Mouse (Mus musculus) MEL (cell line): ENCODE data around the gene Cbarp. TPM values are rescaled to one million over a fixed set of nuclear protein-coding genes. Genes with fewer than 3 reads are reported as not detected.

Experiments
- DNase-seq: peaks from one replicate; pipeline ENCODE4 v3.0.0; 2011; ENCODE audit warnings: low read depth, low spot score
- H3K27ac ChIP-seq: 2 replicates; pipeline ENCODE4 v1.5.1; 2012; ENCODE audit warnings: low read depth, mild to moderate bottlenecking, control low read depth, low read length, moderate library complexity; ENCODE audit not compliant: control insufficient read depth
- H3K27me3 ChIP-seq, 2 experiments: fragments of 150-350 bp in 1 of 2; sonication (generic) in 1 of 2; 2 replicates each; pipeline ENCODE4 v1.6.1; 2012; ENCODE audit warnings: low read length in 2 of 2, mild to moderate bottlenecking in 2 of 2, improper control_type of control experiment in 1 of 2, moderate library complexity in 1 of 2; ENCODE audit not compliant: insufficient read depth in 2 of 2, control insufficient read depth in 1 of 2
- H3K36me3 ChIP-seq, 2 experiments: 2 replicates each; pipeline ENCODE4 v1.6.1; 2012 to 2014; ENCODE audit warnings: low read length in 2 of 2, improper control_type of control experiment in 1 of 2, inconsistent platforms in 1 of 2, mild to moderate bottlenecking in 1 of 2; ENCODE audit not compliant: insufficient read depth in 2 of 2, control insufficient read depth in 1 of 2
- H3K4me1 ChIP-seq, 2 experiments: fragments of 150-350 bp in 1 of 2; sonication (generic) in 1 of 2; 2 replicates each; pipeline ENCODE4 v1.6.1; 2012; ENCODE audit warnings: low read length in 2 of 2, improper control_type of control experiment in 1 of 2, mild to moderate bottlenecking in 1 of 2; ENCODE audit not compliant: insufficient read depth in 2 of 2, control insufficient read depth in 1 of 2
- H3K4me3 ChIP-seq, 2 experiments: fragments of 150-350 bp in 1 of 2; sonication (generic) in 1 of 2; 2 replicates each; pipeline ENCODE4 v1.5.1; 2012; ENCODE audit warnings: low read depth in 2 of 2, low read length in 2 of 2, mild to moderate bottlenecking in 2 of 2, moderate library complexity in 2 of 2, control low read depth in 1 of 2, improper control_type of control experiment in 1 of 2; ENCODE audit not compliant: control insufficient read depth in 1 of 2, insufficient read depth in 1 of 2
- H3K79me2 ChIP-seq: 2 replicates; pipeline ENCODE4 v1.6.1; 2012; ENCODE audit warnings: mild to moderate bottlenecking, low read length, moderate library complexity; ENCODE audit not compliant: control insufficient read depth, poor library complexity, insufficient read depth
- H3K9ac ChIP-seq: 2 replicates; pipeline ENCODE4 v1.6.1; 2012; ENCODE audit warnings: low read depth, mild to moderate bottlenecking, control low read depth, low read length, moderate library complexity; ENCODE audit not compliant: control insufficient read depth, poor library complexity, severe bottlenecking
- H3K9me3 ChIP-seq: fragments of 150-350 bp; sonication (generic); replicated peaks from 2 replicates; pipeline ENCODE4 v1.6.1; 2012; ENCODE audit warnings: mild to moderate bottlenecking, low read length, improper control_type of control experiment, moderate library complexity; ENCODE audit not compliant: insufficient read depth
- CHD1 ChIP-seq: IDR thresholded peaks from 2 replicates; pipeline ENCODE4 v1.6.1; 2012; ENCODE audit warnings: low read depth, mild to moderate bottlenecking, inconsistent platforms, low read length, improper control_type of control experiment
- CHD2 ChIP-seq: IDR thresholded peaks from 2 replicates; pipeline ENCODE4 v1.6.1; 2011; ENCODE audit warnings: low read length, improper control_type of control experiment
- CTCF ChIP-seq, 3 experiments: IDR thresholded peaks in 2 of 3; conservative IDR thresholded peaks in 1 of 3; 2 replicates each; pipeline ENCODE4 v1.5.1; 2011 to 2012; ENCODE audit warnings: low read length in 3 of 3, low read depth in 2 of 3, mild to moderate bottlenecking in 2 of 3, improper control_type of control experiment in 1 of 3, inconsistent platforms in 1 of 3, mixed read lengths in 1 of 3, moderate library complexity in 1 of 3; ENCODE audit not compliant: control insufficient read depth in 1 of 3, insufficient read depth in 1 of 3, poor library complexity in 1 of 3, severe bottlenecking in 1 of 3
- E2F4 ChIP-seq: IDR thresholded peaks from 2 replicates; pipeline ENCODE4 v1.6.1; 2011; ENCODE audit warnings: low read depth, low read length, improper control_type of control experiment, borderline replicate concordance
- EP300 ChIP-seq, 2 experiments: IDR thresholded peaks; 2 replicates each; pipeline ENCODE4 v1.6.1; 2011; ENCODE audit warnings: improper control_type of control experiment in 2 of 2, low read length in 2 of 2, low read depth in 1 of 2, mild to moderate bottlenecking in 1 of 2
- ETS1 ChIP-seq: IDR thresholded peaks from 2 replicates; pipeline ENCODE4 v1.6.1; 2012; ENCODE audit warnings: low read depth, mild to moderate bottlenecking, inconsistent platforms, low read length, improper control_type of control experiment, moderate library complexity
- GATA1 ChIP-seq: IDR thresholded peaks from 2 replicates; pipeline ENCODE4 v1.6.1; 2011; ENCODE audit warnings: low read depth, low read length, improper control_type of control experiment
- JUND ChIP-seq: IDR thresholded peaks from 2 replicates; pipeline ENCODE4 v1.6.1; 2011; ENCODE audit warnings: low read depth, mild to moderate bottlenecking, improper control_type of control experiment, low read length
- KAT2A ChIP-seq: conservative IDR thresholded peaks from 2 replicates; pipeline ENCODE4 v1.6.1; 2012; ENCODE audit warnings: low read depth, low read length, improper control_type of control experiment, inconsistent platforms
- MAZ ChIP-seq: IDR thresholded peaks from 2 replicates; pipeline ENCODE4 v1.6.1; 2012; ENCODE audit warnings: low read depth, mild to moderate bottlenecking, inconsistent platforms, low read length, improper control_type of control experiment
- MEF2A ChIP-seq: IDR thresholded peaks from 2 replicates; pipeline ENCODE4 v1.6.1; 2014; ENCODE audit warnings: low read depth, mild to moderate bottlenecking, inconsistent platforms, low read length, improper control_type of control experiment; ENCODE audit not compliant: poor library complexity, insufficient replicate concordance, severe bottlenecking; ENCODE audit errors: extremely low read depth
- MYB ChIP-seq: IDR thresholded peaks from 2 replicates; pipeline ENCODE4 v1.6.1; 2011; ENCODE audit warnings: mild to moderate bottlenecking, low read depth, low read length, improper control_type of control experiment
- MYC ChIP-seq: IDR thresholded peaks from 2 replicates; pipeline ENCODE4 v1.6.1; 2011; ENCODE audit warnings: low read depth, mild to moderate bottlenecking, low read length, improper control_type of control experiment, moderate library complexity
- NELFE ChIP-seq: IDR thresholded peaks from 2 replicates; pipeline ENCODE4 v1.6.1; 2011; ENCODE audit warnings: low read depth, low read length, improper control_type of control experiment
- NRF1 ChIP-seq: IDR thresholded peaks from 2 replicates; pipeline ENCODE4 v1.6.1; 2014; ENCODE audit warnings: low read depth, mild to moderate bottlenecking, inconsistent platforms, low read length, improper control_type of control experiment, moderate library complexity; ENCODE audit not compliant: poor library complexity, insufficient read depth, severe bottlenecking
- POLR2A ChIP-seq, 2 experiments: IDR thresholded peaks; 2 replicates each; pipeline ENCODE4 v1.6.1; 2011 to 2012; ENCODE audit warnings: low read length in 2 of 2, mild to moderate bottlenecking in 2 of 2, control low read depth in 1 of 2, improper control_type of control experiment in 1 of 2, low read depth in 1 of 2, moderate library complexity in 1 of 2; ENCODE audit not compliant: control insufficient read depth in 1 of 2, insufficient read depth in 1 of 2, poor library complexity in 1 of 2
- POLR2AphosphoS2 ChIP-seq: IDR thresholded peaks from 2 replicates; pipeline ENCODE4 v1.6.1; 2011; ENCODE audit warnings: low read length, improper control_type of control experiment
- POLR2AphosphoS5 ChIP-seq: IDR thresholded peaks from 2 replicates; pipeline ENCODE4 v1.6.1; 2012; ENCODE audit warnings: low read depth, borderline replicate concordance, mild to moderate bottlenecking, inconsistent platforms, low read length, moderate library complexity, mixed read lengths
- RAD21 ChIP-seq: IDR thresholded peaks from 2 replicates; pipeline ENCODE4 v1.6.1; 2011; ENCODE audit warnings: mild to moderate bottlenecking, low read depth, low read length, improper control_type of control experiment
- RCOR1 ChIP-seq: IDR thresholded peaks from 2 replicates; pipeline ENCODE4 v1.6.1; 2012; ENCODE audit warnings: low read depth, mild to moderate bottlenecking, inconsistent platforms, low read length, improper control_type of control experiment
- SMC3 ChIP-seq: IDR thresholded peaks from 2 replicates; pipeline ENCODE4 v1.6.1; 2011; ENCODE audit warnings: low read depth, low read length, improper control_type of control experiment
- TAL1 ChIP-seq: IDR thresholded peaks from 2 replicates; pipeline ENCODE4 v1.6.1; 2012; ENCODE audit warnings: mild to moderate bottlenecking, inconsistent platforms, low read length, moderate library complexity, mixed read lengths
- TBP ChIP-seq: IDR thresholded peaks from 2 replicates; pipeline ENCODE4 v1.8.0; 2011; ENCODE audit warnings: low read depth, low read length, improper control_type of control experiment
- TCF12 ChIP-seq: IDR thresholded peaks from 2 replicates; pipeline ENCODE4 v1.6.1; 2014; ENCODE audit warnings: low read depth, mild to moderate bottlenecking, inconsistent platforms, low read length, improper control_type of control experiment, moderate library complexity
- USF1 ChIP-seq: IDR thresholded peaks from 2 replicates; pipeline ENCODE4 v1.6.1; 2014; ENCODE audit warnings: low read depth, mild to moderate bottlenecking, inconsistent platforms, low read length, improper control_type of control experiment, moderate library complexity
- USF2 ChIP-seq, 2 experiments: IDR thresholded peaks; 2 replicates each; pipeline ENCODE4 v1.6.1; 2011 to 2012; ENCODE audit warnings: improper control_type of control experiment in 2 of 2, low read length in 2 of 2, borderline replicate concordance in 1 of 2, inconsistent platforms in 1 of 2, low read depth in 1 of 2, mild to moderate bottlenecking in 1 of 2; ENCODE audit not compliant: insufficient read depth in 1 of 2
- ZC3H11A ChIP-seq: IDR thresholded peaks from 2 replicates; pipeline ENCODE4 v1.6.1; 2012; ENCODE audit warnings: low read depth, mild to moderate bottlenecking, inconsistent platforms, low read length, improper control_type of control experiment
- ZKSCAN1 ChIP-seq: IDR thresholded peaks from 2 replicates; pipeline ENCODE4 v1.6.1; 2012; ENCODE audit warnings: low read depth, mild to moderate bottlenecking, inconsistent platforms, low read length, improper control_type of control experiment, moderate library complexity
- ZNF384 ChIP-seq: IDR thresholded peaks from 2 replicates; pipeline ENCODE4 v1.6.1; 2012; ENCODE audit warnings: low read depth, mild to moderate bottlenecking, inconsistent platforms, low read length, improper control_type of control experiment
- polyA plus RNA-seq, 2 experiments: library from polyadenylated mRNA; stranded (reverse) in 1 of 2; unstranded in 1 of 2; fragments of >175 nt in 1 of 2; fragments of >200 nt in 1 of 2; gene quantifications; 2 replicates each; pipeline versions ENCODE4 v1.2.1 to v1.2.4; 2012; ENCODE audit warnings: low replicate concordance in 2 of 2, low read depth in 1 of 2; ENCODE audit not compliant: insufficient read length in 2 of 2, insufficient read depth in 1 of 2, missing spikeins in 1 of 2
- total RNA-seq: library from RNA; depleted of rRNA; stranded (reverse); fragments of 300-350 nt; gene quantifications from 2 replicates; pipeline ENCODE4 v1.2.3, GENCODE M21; 2012

Gene Cbarp
- total and polyA plus RNA-seq, 3 experiments: 6.8 to 19.3 TPM; not detected in 1

DNA sequence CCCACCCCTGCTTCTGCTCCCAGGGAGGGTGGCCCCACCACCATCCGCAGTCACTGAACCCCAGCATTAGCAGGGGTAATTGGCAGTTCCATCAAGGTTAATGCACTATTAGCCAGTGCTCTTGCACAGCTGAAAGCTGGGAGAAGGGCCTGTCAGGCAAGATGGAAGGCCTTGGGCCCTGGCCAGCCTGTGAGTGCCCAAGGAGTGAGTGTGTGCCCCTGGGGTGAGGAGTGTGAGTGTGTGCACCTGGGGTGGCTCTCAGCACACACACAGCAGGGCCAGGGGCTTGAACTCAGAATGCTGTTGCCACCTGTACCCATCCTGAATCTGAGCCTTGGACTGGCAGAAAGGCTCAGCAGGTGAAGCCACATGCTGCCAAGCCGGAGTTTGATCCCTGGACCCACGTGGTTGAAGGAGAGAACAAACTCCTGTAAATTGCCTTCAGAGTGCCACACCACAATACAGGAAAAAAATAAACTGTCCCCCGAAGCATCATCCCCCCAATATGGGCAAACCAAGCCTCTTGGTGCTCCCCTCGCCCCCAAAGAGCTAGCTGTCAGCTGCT is 35.7 kb upstream of the Cbarp start:
- Histone ChIP-seq H3K79me2 (peaks cover 4% of the 10 kb centered on the region; the same call in 1 of the 2 replicates), H3K36me3 (peaks cover 0 to 8% of the 10 kb centered on the region in 2 experiments; a peak in 2 of 4 replicates), H3K4me3 (no peak overlapping the region), H3K9me3 (no peaks in the 10 kb centered on the region), H3K27me3 (peaks cover 9 to 12% of the 10 kb centered on the region in 2 experiments), H3K27ac (no peak overlapping the region), H3K4me1 (peaks cover 0 to 6% of the 10 kb centered on the region in 2 experiments; a peak in 1 of 4 replicates), H3K9ac (no peak overlapping the region)
- no peak for TF ChIP-seq ZNF384
- no peak for TF ChIP-seq MEF2A
- TF ChIP-seq POLR2AphosphoS2: no peak
- no peak for TF ChIP-seq POLR2A (IDR thresholded peaks at IDR 0.05; ENCODE audit: control insufficient read depth in 1 of 2, insufficient read depth in 1 of 2, low read depth in 1 of 2, low read length in 2 of 2, poor library complexity in 1 of 2)
- no peak for TF ChIP-seq USF1
- no peak for TF ChIP-seq CHD2
- TF ChIP-seq KAT2A: no peak
- no peak for TF ChIP-seq E2F4
- TF ChIP-seq ZC3H11A: no peak
- TF ChIP-seq MYC: no peak
- TF ChIP-seq SMC3: no peak
- TF ChIP-seq NELFE: no peak
- no peak for TF ChIP-seq POLR2AphosphoS5
- TF ChIP-seq TBP: no peak
- TF ChIP-seq TCF12: no peak
- no peak for TF ChIP-seq MAZ
- no peak for TF ChIP-seq TAL1
- DNase-seq: no peak

DNA sequence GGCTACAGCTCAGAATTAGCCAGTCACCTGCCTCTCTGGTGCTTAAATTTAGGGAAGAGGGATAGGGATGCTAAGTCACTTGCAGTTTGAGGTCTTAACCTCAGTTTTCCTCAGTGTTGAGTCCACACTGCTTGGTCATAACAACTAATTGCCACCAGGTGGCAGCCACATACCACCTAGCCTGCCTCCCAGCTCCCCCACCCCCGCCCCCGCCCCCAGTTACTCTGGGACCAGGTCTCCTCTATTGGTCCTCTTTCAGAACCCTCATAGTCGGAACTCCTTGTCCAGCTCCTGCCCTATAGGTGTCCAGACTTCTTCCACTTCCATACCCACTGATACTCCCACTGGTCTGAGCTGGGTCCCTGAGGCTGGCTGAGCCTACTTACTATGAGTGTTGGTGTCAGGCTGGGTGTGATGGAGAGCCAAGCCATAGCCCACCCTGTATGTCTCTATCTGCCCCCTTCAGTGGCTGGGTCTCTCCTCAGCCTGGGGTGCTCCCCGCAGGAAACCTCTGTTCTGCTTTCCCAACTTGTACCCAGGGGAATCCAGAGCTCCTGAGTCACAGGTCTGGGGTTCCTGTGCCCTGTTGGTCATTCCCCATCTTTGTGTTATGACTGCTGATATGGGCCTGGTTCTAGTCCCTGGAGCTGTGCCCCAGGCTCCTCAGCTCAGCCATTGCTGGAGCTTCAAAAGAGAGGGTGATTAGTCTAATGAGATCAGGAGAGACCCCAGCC is 35.1 kb upstream of the Cbarp start:
- peak; percentile 67 for DNase-seq
- Histone ChIP-seq H3K36me3 (peaks cover 0 to 8% of the 10 kb centered on the region in 2 experiments; a peak in 2 of 4 replicates), H3K9me3 (no peaks in the 10 kb centered on the region), H3K4me3 (no peak overlapping the region), H3K4me1 (peaks cover 0 to 6% of the 10 kb centered on the region in 2 experiments; a peak in 1 of 4 replicates), H3K27me3 (peaks cover 9 to 12% of the 10 kb centered on the region in 2 experiments), H3K9ac (no peak overlapping the region), H3K79me2 (peaks cover 4% of the 10 kb centered on the region; the same call in 1 of the 2 replicates), H3K27ac (no peak overlapping the region)
- TF ChIP-seq KAT2A (no peak), MYB (no peak), ETS1 (no peak), POLR2A (IDR thresholded peaks at IDR 0.05; ENCODE audit: control insufficient read depth in 1 of 2, insufficient read depth in 1 of 2, low read depth in 1 of 2, low read length in 2 of 2, poor library complexity in 1 of 2) (no peak), SMC3 (peak; percentile 69), NRF1 (no peak), USF2 (IDR thresholded peaks at IDR 0.05; ENCODE audit: borderline replicate concordance in 1 of 2, insufficient read depth in 1 of 2, low read depth in 1 of 2, low read length in 2 of 2) (no peak), CHD1 (no peak), JUND (no peak), CTCF (IDR thresholded peaks at IDR 0.05 in 2 of 3, conservative IDR thresholded peaks at IDR 0.05 in 1 of 3; ENCODE audit: control insufficient read depth in 1 of 3, insufficient read depth in 1 of 3, low read depth in 2 of 3, low read length in 3 of 3, poor library complexity in 1 of 3, severe bottlenecking in 1 of 3) (peak; percentile 62 to 85 (median 77)), USF1 (no peak), RCOR1 (no peak), EP300 (IDR thresholded peaks at IDR 0.05; ENCODE audit: low read depth in 1 of 2, low read length in 2 of 2) (no peak), TBP (no peak), GATA1 (no peak), MAZ (no peak), ZKSCAN1 (no peak), ZC3H11A (peak; percentile 45; the same call in 1 of the 2 replicates), RAD21 (peak; percentile 63)
